Mouse (Mus musculus): ENCODE measurements around the gene Mrpl1. TPM values are rescaled to one million over a fixed set of nuclear protein-coding genes. Genes with fewer than 3 reads are reported as not detected.

Mrpl1 gene
- total RNA-seq, 2 experiments from 2014 or later, result 13.8 to 15.8 TPM

DNA sequence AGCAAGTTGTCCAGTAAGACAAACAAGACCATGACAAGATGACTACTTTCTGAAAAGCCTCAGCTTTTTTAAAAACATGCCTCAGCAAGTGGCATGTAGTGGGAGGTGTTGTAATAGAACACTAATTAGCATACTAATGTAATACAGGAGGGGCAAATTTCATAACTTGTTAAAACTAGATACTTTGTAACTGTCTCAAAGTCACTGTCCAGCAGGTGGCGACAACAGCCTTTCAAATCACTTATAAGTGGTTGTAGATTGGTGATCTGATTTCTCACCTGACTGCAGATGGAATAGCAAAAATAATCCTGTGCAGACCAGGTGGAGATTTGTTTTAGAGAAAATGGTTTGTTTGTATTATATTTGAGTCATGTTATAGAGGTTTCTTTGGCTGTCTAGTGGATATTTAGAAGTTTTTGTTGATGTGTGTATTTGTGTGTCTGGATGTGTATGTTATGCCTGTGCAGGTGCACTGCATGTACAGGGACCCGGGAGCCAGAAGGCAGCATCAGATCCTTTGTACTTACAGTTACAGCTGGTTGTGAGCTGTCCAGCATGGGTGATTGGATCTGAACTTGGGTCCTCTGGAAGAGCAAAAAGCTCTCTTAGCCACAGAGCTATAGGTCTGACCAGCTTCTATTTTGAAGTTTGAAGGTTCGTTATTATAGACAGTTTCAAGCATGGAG, 57.9 kb downstream of the Mrpl1 start:
- peak; percentile 44 to 75 for DNase-seq (ENCODE audit: extremely low spot score in 1 of 2, low spot score in 2 of 2)
- intact Hi-C loops (cut with DNase I), result loop anchor here (5.0 kb wide), 3 partner anchors 410 to 790 kb away; no protein-coding TSS in a partner anchor

DNA sequence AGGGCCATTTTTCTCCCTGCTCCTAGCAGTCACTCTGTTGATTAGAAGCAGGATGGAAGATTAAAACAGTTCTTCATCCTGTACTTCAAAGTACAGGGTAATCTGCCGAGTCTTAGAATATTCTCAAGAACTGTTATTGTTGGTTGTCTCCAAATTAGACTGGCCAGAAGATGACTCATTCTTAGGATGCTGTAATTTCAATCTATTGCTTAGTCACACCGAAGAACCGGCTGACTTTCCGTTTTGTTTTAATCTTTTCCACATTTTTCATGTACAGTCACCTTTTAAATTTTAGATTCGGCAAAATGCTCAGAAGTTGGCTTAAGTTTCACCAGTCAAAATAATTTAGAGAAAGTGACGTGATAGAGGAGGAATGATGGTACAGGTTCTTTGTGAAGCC, 61.8 kb downstream of the Mrpl1 start:
- intact Hi-C loops (cut with DNase I), result no loop called here
- DNase-seq (ENCODE audit: extremely low spot score in 1 of 2, low spot score in 2 of 2), result no peak

DNA sequence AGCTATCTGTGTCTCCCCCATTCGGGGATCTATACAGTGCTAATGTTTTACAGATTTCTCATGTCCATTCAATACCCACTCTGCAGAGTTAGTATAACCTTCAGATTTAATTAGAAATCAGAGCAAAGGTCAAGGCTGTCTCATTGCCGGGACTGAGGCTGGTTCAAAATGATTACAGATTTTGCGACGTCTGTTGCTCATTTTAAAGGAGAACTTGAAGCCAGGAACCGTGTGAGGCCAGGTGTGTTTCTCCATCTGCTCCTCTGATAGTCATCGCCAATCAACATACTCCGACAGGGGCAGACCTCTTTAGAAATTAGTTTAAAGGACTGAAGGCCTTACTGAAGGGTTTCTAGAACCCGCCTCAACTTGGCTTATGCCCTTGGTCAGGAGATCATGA, 96.5 kb downstream of the Mrpl1 start:
- DNase-seq (ENCODE audit: extremely low spot score in 1 of 2, low spot score in 2 of 2), result no peak
- intact Hi-C loops (cut with DNase I), result no loop called here

DNA sequence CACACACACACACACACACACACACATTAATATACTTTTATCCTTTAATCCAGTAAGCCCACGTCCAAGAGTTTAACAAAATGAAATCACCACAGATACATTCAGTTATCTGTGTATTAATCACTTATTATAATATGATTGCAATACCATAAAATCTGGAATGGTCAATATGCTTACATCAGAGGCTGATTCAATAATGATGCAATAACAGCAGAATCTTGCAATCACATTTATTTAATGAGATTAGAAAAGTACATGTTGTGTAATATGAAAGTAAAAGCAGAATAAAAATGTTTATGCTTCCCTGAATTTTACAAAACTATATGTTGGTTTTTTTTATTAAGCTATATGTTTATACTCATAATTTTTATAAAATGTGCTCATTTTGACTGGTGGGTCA, 97.0 kb downstream of the Mrpl1 start:
- no peak for DNase-seq (ENCODE audit: extremely low spot score in 1 of 2, low spot score in 2 of 2)
- intact Hi-C loops (cut with DNase I), result no loop called here

DNA sequence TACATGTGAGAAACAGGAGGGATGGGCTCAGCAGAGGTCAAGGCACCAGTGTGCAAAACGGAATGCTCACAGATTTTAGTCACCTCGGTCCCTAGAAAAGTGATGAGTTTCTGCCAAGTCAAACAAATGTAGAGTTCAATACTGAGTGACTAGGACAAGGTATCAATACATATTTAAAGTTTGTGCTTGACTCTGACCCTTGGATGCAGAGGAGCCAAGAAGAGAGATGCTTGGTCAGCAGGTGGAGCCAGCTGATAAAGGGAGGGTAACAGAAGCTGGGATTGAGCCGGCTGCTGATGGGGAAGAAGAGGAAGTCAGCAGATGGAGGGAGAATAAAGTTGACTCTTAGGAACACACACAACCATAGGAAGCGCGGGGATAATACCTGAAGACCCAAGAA, 97.5 kb downstream of the Mrpl1 start:
- intact Hi-C loops (cut with DNase I), result no loop called here
- DNase-seq (ENCODE audit: extremely low spot score in 1 of 2, low spot score in 2 of 2), result no peak

DNA sequence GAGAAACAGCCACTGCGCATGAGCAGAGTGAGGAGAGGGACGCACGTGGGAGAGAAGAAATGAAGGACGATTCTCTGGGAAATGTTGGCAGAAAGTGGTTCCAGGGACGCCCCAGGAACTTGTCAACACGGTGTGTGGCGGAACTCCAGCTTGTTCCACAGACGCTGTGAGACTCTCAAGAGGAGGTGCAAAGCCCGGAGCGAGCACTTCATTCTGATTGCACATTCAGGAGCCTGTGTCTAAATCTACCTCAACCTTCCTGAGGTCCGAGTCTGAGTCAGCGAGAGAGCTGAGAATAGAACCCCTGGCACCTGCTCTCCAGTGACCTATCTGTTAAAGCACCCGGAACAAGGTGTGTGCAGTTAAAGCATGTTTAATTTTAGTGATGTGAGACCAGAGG, 98.8 kb downstream of the Mrpl1 start:
- intact Hi-C loops (cut with DNase I), result no loop called here
- no peak for DNase-seq (ENCODE audit: extremely low spot score in 1 of 2, low spot score in 2 of 2)

DNA sequence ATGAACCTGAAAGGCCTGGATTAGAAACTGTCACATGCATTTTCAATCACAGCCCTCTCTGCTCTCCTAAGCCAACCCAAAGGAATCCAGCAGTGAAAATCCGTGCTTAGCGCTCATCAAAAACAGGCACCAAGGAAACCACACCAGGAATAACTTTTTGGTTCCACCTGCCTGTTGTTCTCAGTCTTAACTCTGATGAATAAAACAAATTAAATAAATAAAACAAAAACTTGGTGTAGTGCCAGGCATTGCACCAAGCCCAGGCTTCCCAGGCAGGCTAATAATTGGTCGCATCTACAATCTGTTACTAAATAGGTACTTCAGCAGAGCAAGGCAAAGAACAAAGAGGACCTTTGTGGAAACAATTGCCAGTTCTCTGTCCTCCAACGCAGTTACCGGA, 99.4 kb downstream of the Mrpl1 start:
- intact Hi-C loops (cut with DNase I), result no loop called here
- DNase-seq (ENCODE audit: extremely low spot score in 1 of 2, low spot score in 2 of 2), result no peak

DNA sequence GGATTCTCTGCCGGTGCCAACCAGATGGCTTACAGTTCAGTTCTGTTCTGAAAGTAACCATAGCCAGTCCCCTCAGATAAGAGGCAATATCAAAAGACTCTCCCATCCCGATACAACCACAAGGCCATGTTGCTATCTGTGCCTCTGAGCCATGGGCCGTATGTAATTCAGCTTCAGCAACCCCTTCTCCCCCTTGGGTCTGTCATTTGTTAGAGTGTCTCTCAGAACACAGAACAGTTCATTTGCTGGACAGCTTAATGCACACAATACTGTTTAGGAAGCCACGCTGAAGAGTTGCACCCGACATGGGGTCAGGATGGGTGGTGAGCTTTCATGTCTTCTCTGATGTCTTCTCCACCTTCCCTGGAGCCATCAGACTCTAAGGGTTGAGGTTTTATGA, 100.3 kb downstream of the Mrpl1 start:
- no peak for DNase-seq (ENCODE audit: extremely low spot score in 1 of 2, low spot score in 2 of 2)
- intact Hi-C loops (cut with DNase I), result no loop called here

DNA sequence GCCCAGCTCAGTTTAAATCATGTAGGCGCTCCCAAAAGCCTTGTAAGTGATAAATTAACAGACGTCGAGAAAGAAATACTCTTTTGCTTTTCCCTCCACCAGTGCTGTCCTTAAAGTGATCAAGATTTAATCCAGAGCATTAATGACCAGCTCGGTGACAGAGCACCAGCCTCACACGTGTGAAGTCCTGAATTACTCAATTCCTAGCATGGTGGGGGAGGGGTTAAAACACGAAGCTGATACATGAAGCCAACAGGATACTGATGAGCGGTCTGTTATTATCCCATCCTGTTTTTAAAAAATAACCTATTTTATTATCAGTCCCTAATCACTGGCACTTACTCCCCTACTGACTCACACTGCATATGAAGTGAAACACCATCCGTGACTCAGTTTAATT, 102.4 kb downstream of the Mrpl1 start:
- intact Hi-C loops (cut with DNase I), result no loop called here
- no peak for DNase-seq (ENCODE audit: extremely low spot score in 1 of 2, low spot score in 2 of 2)

Other genes starting within 250 kb of the Mrpl1 start
- gene Cnot6l, start 45.3 kb upstream of the Mrpl1 start, total RNA-seq (2021), result 10 to 100 TPM; 66.1 to 78.1 TPM
- 10 to 100 TPM; 22.0 to 22.5 TPM for gene Fras1, start 164.5 kb downstream of the Mrpl1 start, total RNA-seq (2021)